Comparison of ENCODE assay signal across 15 mouse cellular contexts in the genomic region with DNA sequence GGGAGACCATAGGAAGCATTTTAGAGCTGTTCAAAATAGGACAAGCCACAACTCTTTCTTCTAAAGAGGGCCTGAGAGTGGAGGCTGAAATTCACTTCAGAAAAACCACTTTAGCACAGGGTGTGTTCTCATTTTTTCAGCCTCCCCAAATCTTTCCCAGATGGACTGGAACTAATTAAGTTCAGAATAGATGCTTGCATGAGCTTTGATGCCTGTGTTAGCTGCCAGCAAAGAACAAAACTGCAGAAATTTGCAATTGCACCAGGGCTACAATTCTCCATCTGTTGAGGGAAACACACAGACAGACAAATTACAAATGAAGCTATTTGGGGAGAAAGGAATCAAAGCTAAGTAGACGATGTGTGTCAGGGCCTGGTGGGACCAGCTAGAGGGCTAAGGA. TPM values are rescaled to one million over a fixed set of nuclear protein-coding genes. Genes with fewer than 3 reads are reported as not detected.
A peak's percentile ranks its signal among the peaks of the same experiment; 100 is the strongest.
DNase-seq lines count a peak whose midpoint lies in the region; ATAC-seq and TF ChIP-seq lines count a peak whose summit lies in the region.
"Had no signal": no experiment of that assay in that cellular context is flagged by ENCODE, and none has a peak within 500 bp of the region (broad histone marks: within the 10 kb centered on the region; RNA-seq: fewer than 3 reads in every experiment).

No protein-coding gene starts in this region.

- H3K27ac ChIP-seq in heart, embryonic 12.5 days (ENCODE audit: poor library complexity, severe bottlenecking): no peak overlapping the region
- no peak overlapping the region for H3K27ac ChIP-seq in heart, adult 2 months
- H3K27ac ChIP-seq: limb, embryonic 13.5 days; midbrain, embryonic 15.5 days had no signal

- intact Hi-C loops in heart, adult 2 months (cut with DNase I): no loop called here
- intact Hi-C loops in heart, postnatal 36 days (cut with DNase I): no loop called here

- H3K27me3 ChIP-seq in heart, embryonic 12.5 days (replicated peaks): no peaks in the 10 kb centered on the region
- no peaks in the 10 kb centered on the region for H3K27me3 ChIP-seq in heart, adult 2 months (ENCODE audit: control insufficient read depth, insufficient read depth, low read length)
- H3K27me3 ChIP-seq: limb, embryonic 13.5 days; midbrain, embryonic 15.5 days had no signal

- no peak overlapping the region for H3K4me2 ChIP-seq in heart, embryonic 12.5 days
- H3K4me2 ChIP-seq: limb, embryonic 13.5 days; midbrain, embryonic 15.5 days had no signal

- 68% methylated on average over 1 of the region's 1 CpGs for WGBS in heart, embryonic 12.5 days
- WGBS in heart, adult 2 months: 86% methylated on average over 1 of the region's 1 CpGs

- H3K9me3 ChIP-seq in heart, embryonic 12.5 days (replicated peaks): no peaks in the 10 kb centered on the region
- H3K9me3 ChIP-seq: limb, embryonic 13.5 days; midbrain, embryonic 15.5 days had no signal

- H3K36me3 ChIP-seq in heart, embryonic 12.5 days: no peaks in the 10 kb centered on the region
- H3K36me3 ChIP-seq in heart, adult 2 months (ENCODE audit: control insufficient read depth, insufficient read depth, low read length): no peaks in the 10 kb centered on the region
- H3K36me3 ChIP-seq: limb, embryonic 13.5 days; midbrain, embryonic 15.5 days had no signal

- ATAC-seq in frontal cortex, adult (ENCODE audit: low TSS enrichment): peak; percentile 94
- ATAC-seq in heart, embryonic 12.5 days (ENCODE audit: insufficient number of reproducible peaks, low FRiP score): no peak
- ATAC-seq: lung, postnatal 0 days; midbrain, embryonic 15.5 days; Patski had no signal

- no peak for TF ChIP-seq CTCF in heart, adult 2 months (IDR thresholded peaks at IDR 0.05)

- no peaks in the 10 kb centered on the region for H3K4me1 ChIP-seq in heart, embryonic 12.5 days (replicated peaks)
- no peaks in the 10 kb centered on the region for H3K4me1 ChIP-seq in heart, adult 2 months (ENCODE audit: control insufficient read depth, insufficient read depth, low read length)
- H3K4me1 ChIP-seq: limb, embryonic 13.5 days; midbrain, embryonic 15.5 days had no signal

- no peak overlapping the region for H3K9ac ChIP-seq in heart, embryonic 12.5 days
- H3K9ac ChIP-seq in heart, adult 2 months (ENCODE audit: low read depth, low read length): no peak overlapping the region
- H3K9ac ChIP-seq: limb, embryonic 13.5 days; midbrain, embryonic 15.5 days had no signal

- TF ChIP-seq POLR2A in heart, adult 2 months (IDR thresholded peaks at IDR 0.05; ENCODE audit: insufficient read depth, low read depth, low read length): no peak

- no peaks in the 10 kb centered on the region for H3K79me2 ChIP-seq in heart, adult 2 months (replicated peaks; ENCODE audit: control insufficient read depth, insufficient read depth, low read length)

- no peak for DNase-seq in frontal cortex, postnatal 25 days (ENCODE audit: low spot score in 2 of 2)
- DNase-seq in right cerebral cortex, adult 2 months (ENCODE audit: low spot score in 2 of 2): peak; percentile 31 to 43
- DNase-seq in right cerebral cortex, postnatal 4 days: no peak
- peak; percentile 38 to 92 for DNase-seq in layer of hippocampus, postnatal 14 days (ENCODE audit: low spot score in 2 of 2)
- no peak for DNase-seq in heart, adult 2 months
- no peak for DNase-seq in heart, postnatal 36 days
- DNase-seq: heart, postnatal 10 days; kidney, adult 18-20 months had no signal

- no peak for TF ChIP-seq EP300 in heart, adult 2 months (IDR thresholded peaks at IDR 0.05; ENCODE audit: insufficient read depth, low read depth, low read length)

- H3K4me3 ChIP-seq in heart, embryonic 12.5 days: no peak overlapping the region
- no peak overlapping the region for H3K4me3 ChIP-seq in heart, adult 2 months
- H3K4me3 ChIP-seq: limb, embryonic 13.5 days; midbrain, embryonic 15.5 days had no signal

RNA-seq across cellular contexts. Expression of a gene that starts 20.4 kb away (rescaled TPM):
- not detected for total RNA-seq in layer of hippocampus, postnatal 14 days (2021)
- not detected in 2 replicates for polyA plus RNA-seq in heart, embryonic 12.5 days (2016; fragmentation: Nextera tagmentation; extraction: Ambion mirVana)
- total RNA-seq in heart, adult 2 months (2021): not detected
- not detected in 2 replicates for polyA plus RNA-seq in heart, adult 2 months (2012; rRNA removed)
- not detected for total RNA-seq in heart, postnatal 36 days (2021)
- total RNA-seq: adrenal gland, postnatal 4 days; heart, postnatal 10 days had no signal
- polyA plus RNA-seq: limb, embryonic 13.5 days; lung, postnatal 0 days; midbrain, embryonic 15.5 days; Patski had no signal

RNA-seq across cellular contexts. Expression of a gene that starts 26.6 kb away (rescaled TPM):
- total RNA-seq in layer of hippocampus, postnatal 14 days (2021): not detected
- polyA plus RNA-seq in heart, embryonic 12.5 days (2016; fragmentation: Nextera tagmentation; extraction: Ambion mirVana): not detected in 2 replicates
- not detected for total RNA-seq in heart, adult 2 months (2021)
- polyA plus RNA-seq in heart, adult 2 months (2012; rRNA removed): not detected in 2 replicates
- total RNA-seq in heart, postnatal 36 days (2021): not detected
- total RNA-seq: adrenal gland, postnatal 4 days; heart, postnatal 10 days had no signal
- polyA plus RNA-seq: limb, embryonic 13.5 days; lung, postnatal 0 days; midbrain, embryonic 15.5 days; Patski had no signal

RNA-seq across cellular contexts. Expression of a gene that starts 27.7 kb away (rescaled TPM):
- not detected for total RNA-seq in layer of hippocampus, postnatal 14 days (2021)
- polyA plus RNA-seq in heart, embryonic 12.5 days (2016; fragmentation: Nextera tagmentation; extraction: Ambion mirVana): not detected in 2 replicates
- total RNA-seq in heart, adult 2 months (2021): not detected
- not detected in 2 replicates for polyA plus RNA-seq in heart, adult 2 months (2012; rRNA removed)
- not detected for total RNA-seq in heart, postnatal 36 days (2021)
- total RNA-seq: adrenal gland, postnatal 4 days; heart, postnatal 10 days had no signal
- polyA plus RNA-seq: limb, embryonic 13.5 days; lung, postnatal 0 days; midbrain, embryonic 15.5 days; Patski had no signal

RNA-seq across cellular contexts. Expression of a gene that starts 40.2 kb away (rescaled TPM):
- not detected for total RNA-seq in layer of hippocampus, postnatal 14 days (2021)
- polyA plus RNA-seq in heart, embryonic 12.5 days (2016; fragmentation: Nextera tagmentation; extraction: Ambion mirVana): not detected in 2 replicates
- total RNA-seq in heart, adult 2 months (2021): not detected
- polyA plus RNA-seq in heart, adult 2 months (2012; rRNA removed): not detected in 2 replicates
- not detected for total RNA-seq in heart, postnatal 36 days (2021)
- total RNA-seq: adrenal gland, postnatal 4 days; heart, postnatal 10 days had no signal
- polyA plus RNA-seq: limb, embryonic 13.5 days; lung, postnatal 0 days; midbrain, embryonic 15.5 days; Patski had no signal

RNA-seq across cellular contexts. Expression of a gene that starts 51.5 kb away (rescaled TPM):
- total RNA-seq in layer of hippocampus, postnatal 14 days (2021): not detected
- not detected in 2 replicates for polyA plus RNA-seq in heart, embryonic 12.5 days (2016; fragmentation: Nextera tagmentation; extraction: Ambion mirVana)
- total RNA-seq in heart, adult 2 months (2021): not detected
- not detected in 2 replicates for polyA plus RNA-seq in heart, adult 2 months (2012; rRNA removed)
- total RNA-seq in heart, postnatal 36 days (2021): not detected
- total RNA-seq: adrenal gland, postnatal 4 days; heart, postnatal 10 days had no signal
- polyA plus RNA-seq: limb, embryonic 13.5 days; lung, postnatal 0 days; midbrain, embryonic 15.5 days; Patski had no signal

Comparison
In these comparisons a context has a peak if more than half of its experiments do, and no peak if none do; other contexts are left out.
1. DNase-seq: peak in right cerebral cortex, adult 2 months (2 of 2) and layer of hippocampus, postnatal 14 days (2 of 2); none in frontal cortex, postnatal 25 days (0 of 2), right cerebral cortex, postnatal 4 days (single experiment), heart, adult 2 months (0 of 2) and heart, postnatal 36 days (0 of 2).